Mouse (Mus musculus): Measurements from ENCODE around the gene Nol12.

- peak; percentile 59 for TF ChIP-seq CTCF (IDR thresholded peaks at IDR 0.05; ENCODE audit: extremely low read depth, insufficient read depth, low read length)
- TF ChIP-seq POLR2A (IDR thresholded peaks at IDR 0.05; ENCODE audit: extremely low read depth, insufficient read depth, low read length): no peak
These were observed 7.9 kb downstream of the Nol12 start for GRCm38 (mm10) chr15:78942663-78943062.

Data from cortical plate, adult 2 months (tissue).